Mouse (Mus musculus) urinary bladder, adult 2 months (tissue): ENCODE data around the gene Map2k5. TPM values are rescaled to one million over a fixed set of nuclear protein-coding genes. Genes with fewer than 3 reads are reported as not detected.

Experiments used
- DNase-seq: peaks from one replicate; pipeline ENCODE4 v3.0.0; 2022; ENCODE audit warnings: low spot score
- polyA plus RNA-seq: library from polyadenylated mRNA; depleted of rRNA; stranded (reverse); fragments of >200 nt; gene quantifications from 2 replicates; pipeline ENCODE4 v1.2.3, GENCODE M21; 2012; rRNA removed

Gene Map2k5
- polyA plus RNA-seq, 1 experiment, result 20.4 TPM

- DNase-seq, result no peak
These were observed 248.1 kb downstream of the Map2k5 start for GRCm38 (mm10) chr9:63129641-63130041.

- DNase-seq, result no peak
These were observed 253.2 kb downstream of the Map2k5 start for GRCm38 (mm10) chr9:63124512-63124911.

GRCm38 (mm10) chr9:63123451-63124438 lies 254.0 kb downstream of the Map2k5 start:
- DNase-seq, result peak; percentile 75

GRCm38 (mm10) chr9:63122161-63122833 lies 255.4 kb downstream of the Map2k5 start:
- no peak for DNase-seq

- no peak for DNase-seq
These were observed 259.3 kb downstream of the Map2k5 start for GRCm38 (mm10) chr9:63118385-63118784.

Other genes starting within 250 kb of the Map2k5 start
- 0.06 and 0.07 TPM in 2 replicates for gene Skor1, start 228.9 kb downstream of the Map2k5 start, polyA plus RNA-seq
- 24.8 and 26.9 TPM in 2 replicates for gene 2300009A05Rik, start 21.3 kb upstream of the Map2k5 start, polyA plus RNA-seq
- 0.03 TPM in 1 of 2 replicates, not detected in the other for gene Iqch, start 224.6 kb upstream of the Map2k5 start, polyA plus RNA-seq
- gene Aagab, start 224.8 kb upstream of the Map2k5 start, polyA plus RNA-seq, result 16.7 and 19.3 TPM in 2 replicates